Mouse (Mus musculus) CH12.LX (cell line): Measurements from ENCODE around the gene Gm14443. TPM values are rescaled to one million over a fixed set of nuclear protein-coding genes. Genes with fewer than 3 reads are reported as not detected.
"Not testable (repeated sequence)": the region's sequence is repeated elsewhere in the genome, so short reads cannot be mapped to it uniquely, and the experiment has no call there.

ENCODE experiments used
- DNase-seq: peaks from one replicate; pipeline ENCODE4 v3.0.0-alpha.2; 2013; ENCODE audit errors: extremely low read depth
- H3K27ac ChIP-seq: 2 replicates; pipeline ENCODE4 v1.5.1; 2012; ENCODE audit warnings: low read depth, mild to moderate bottlenecking, control low read depth, moderate library complexity; ENCODE audit not compliant: insufficient read depth
- H3K27me3 ChIP-seq: replicated peaks from 2 replicates; pipeline ENCODE3; 2012; ENCODE audit warnings: inconsistent platforms
- H3K36me3 ChIP-seq, 2 experiments: replicated peaks in 1 of 2; 2 replicates each; pipeline versions ENCODE3 to v1.6.1; 2012; ENCODE audit warnings: inconsistent platforms in 1 of 2, low read length in 1 of 2, mild to moderate bottlenecking in 1 of 2, mixed read lengths in 1 of 2, moderate library complexity in 1 of 2; ENCODE audit not compliant: control insufficient read depth in 1 of 2, insufficient read depth in 1 of 2
- H3K4me1 ChIP-seq, 2 experiments: 2 replicates each; pipeline ENCODE4 v1.6.1; 2012; ENCODE audit warnings: inconsistent platforms in 1 of 2, moderate library complexity in 1 of 2; ENCODE audit not compliant: insufficient read depth in 2 of 2, control insufficient read depth in 1 of 2
- H3K4me2 ChIP-seq: 2 replicates; pipeline ENCODE4 v1.6.1; 2012; ENCODE audit warnings: low read depth, mild to moderate bottlenecking, control low read depth; ENCODE audit not compliant: poor library complexity, insufficient read depth, severe bottlenecking
- H3K4me3 ChIP-seq, 3 experiments: fragments of 150-350 bp in 1 of 3; sonication (generic) in 1 of 3; replicated peaks in 1 of 3; 2 replicates each; pipeline versions ENCODE3 to v1.5.1; 2011 to 2012; ENCODE audit warnings: low read depth in 2 of 3, low read length in 2 of 3, mild to moderate bottlenecking in 2 of 3, moderate library complexity in 2 of 3, control low read depth in 1 of 3, improper control_type of control experiment in 1 of 3, inconsistent platforms in 1 of 3, mixed read lengths in 1 of 3; ENCODE audit not compliant: poor library complexity in 1 of 3
- H3K79me2 ChIP-seq: replicated peaks from 2 replicates; pipeline ENCODE4 v1.6.1; 2012; ENCODE audit warnings: mild to moderate bottlenecking, moderate library complexity; ENCODE audit not compliant: control insufficient read depth, poor library complexity, insufficient read depth, severe bottlenecking; ENCODE audit errors: extremely low read depth
- H3K9ac ChIP-seq: 2 replicates; pipeline ENCODE4 v1.6.1; 2012; ENCODE audit warnings: low read depth, mild to moderate bottlenecking, control low read depth, moderate library complexity; ENCODE audit not compliant: insufficient read depth
- H3K9me3 ChIP-seq: replicated peaks from 2 replicates; pipeline ENCODE3; 2012; ENCODE audit warnings: low read length, inconsistent platforms, mixed read lengths
- CHD1 ChIP-seq: IDR thresholded peaks from 2 replicates; pipeline ENCODE4 v1.6.1; 2012; ENCODE audit warnings: low read depth, low read length, improper control_type of control experiment, inconsistent platforms
- CHD2 ChIP-seq: IDR thresholded peaks from 2 replicates; pipeline ENCODE4 v1.6.1; 2011; ENCODE audit warnings: low read length, improper control_type of control experiment
- CTCF ChIP-seq, 2 experiments: IDR thresholded peaks in 1 of 2; conservative IDR thresholded peaks in 1 of 2; 2 replicates each; pipeline ENCODE4 v1.5.1; 2011 to 2012; ENCODE audit warnings: low read depth in 2 of 2, low read length in 2 of 2, improper control_type of control experiment in 1 of 2, inconsistent platforms in 1 of 2, mild to moderate bottlenecking in 1 of 2, moderate library complexity in 1 of 2
- ELF1 ChIP-seq: IDR thresholded peaks from 2 replicates; pipeline ENCODE4 v1.6.1; 2014; ENCODE audit warnings: low read depth, mild to moderate bottlenecking, inconsistent platforms, low read length, improper control_type of control experiment
- EP300 ChIP-seq: IDR thresholded peaks from 2 replicates; pipeline ENCODE4 v1.6.1; 2011; ENCODE audit warnings: low read length, improper control_type of control experiment
- ETS1 ChIP-seq: conservative IDR thresholded peaks from 2 replicates; pipeline ENCODE4 v1.6.1; 2012; ENCODE audit warnings: low read depth, mild to moderate bottlenecking, inconsistent platforms, low read length, improper control_type of control experiment, moderate library complexity
- JUND ChIP-seq: conservative IDR thresholded peaks from 2 replicates; pipeline ENCODE4 v1.6.1; 2011; ENCODE audit warnings: low read depth, low read length, improper control_type of control experiment
- MEF2A ChIP-seq: IDR thresholded peaks from 2 replicates; pipeline ENCODE4 v1.6.1; 2014; ENCODE audit warnings: low read depth, mild to moderate bottlenecking, inconsistent platforms, low read length, improper control_type of control experiment, borderline replicate concordance
- RAD21 ChIP-seq: IDR thresholded peaks from 2 replicates; pipeline ENCODE4 v1.6.1; 2011; ENCODE audit warnings: low read depth, mild to moderate bottlenecking, low read length, improper control_type of control experiment, moderate library complexity
- RCOR1 ChIP-seq: conservative IDR thresholded peaks from 2 replicates; pipeline ENCODE4 v1.6.1; 2012; ENCODE audit warnings: low read depth, mild to moderate bottlenecking, inconsistent platforms, low read length, improper control_type of control experiment
- UBTF ChIP-seq: IDR thresholded peaks from 2 replicates; pipeline ENCODE4 v1.6.1; 2012; ENCODE audit warnings: low read depth, mild to moderate bottlenecking, inconsistent platforms, low read length, improper control_type of control experiment, moderate library complexity
- USF2 ChIP-seq: conservative IDR thresholded peaks from 2 replicates; pipeline ENCODE4 v1.6.1; 2011; ENCODE audit warnings: low read depth, low read length, improper control_type of control experiment
- ZC3H11A ChIP-seq: IDR thresholded peaks from 2 replicates; pipeline ENCODE4 v1.6.1; 2012; ENCODE audit warnings: low read depth, mild to moderate bottlenecking, inconsistent platforms, low read length, improper control_type of control experiment
- ZMIZ1 ChIP-seq: IDR thresholded peaks from 2 replicates; pipeline ENCODE4 v1.6.1; 2012; ENCODE audit warnings: low read depth, mild to moderate bottlenecking, inconsistent platforms, low read length, improper control_type of control experiment
- dilution Hi-C: fragments of 300-500 bp; cut with MboI; formaldehyde crosslinking; loops from 2 replicates; pipeline ENCODE4 v1.14.3; 2020; ENCODE audit warnings: low sequenced_read_pairs; ENCODE audit not compliant: extremely low pct_unique_long_range_greater_than_20kb, extremely low pct_ligation_motif_present
- in situ Hi-C: fragments of 300-500 bp; cut with MboI; formaldehyde crosslinking; loops from 3 replicates; pipeline ENCODE4 v1.14.3; 2019; ENCODE audit warnings: low sequenced_read_pairs, low pct_ligation_motif_present, low pct_unique_long_range_greater_than_20kb, mixed read lengths
- polyA plus RNA-seq: library from polyadenylated mRNA; unstranded; fragments of >175 nt; gene quantifications from 2 replicates; pipeline ENCODE4 v1.2.1, GENCODE M21; 2012; ENCODE audit warnings: low read depth; ENCODE audit not compliant: insufficient read length
- total RNA-seq, 2 experiments: library from RNA; depleted of rRNA; stranded (reverse); fragments of 300-350 nt in 1 of 2; fragments of >200 nt in 1 of 2; gene quantifications; 2 replicates each; pipeline ENCODE4 v1.2.3; 2012 to 2014

Gene Gm14443
- total and polyA plus RNA-seq, 3 experiments = 1.9 to 3.1 (median 2.7) TPM

DNA sequence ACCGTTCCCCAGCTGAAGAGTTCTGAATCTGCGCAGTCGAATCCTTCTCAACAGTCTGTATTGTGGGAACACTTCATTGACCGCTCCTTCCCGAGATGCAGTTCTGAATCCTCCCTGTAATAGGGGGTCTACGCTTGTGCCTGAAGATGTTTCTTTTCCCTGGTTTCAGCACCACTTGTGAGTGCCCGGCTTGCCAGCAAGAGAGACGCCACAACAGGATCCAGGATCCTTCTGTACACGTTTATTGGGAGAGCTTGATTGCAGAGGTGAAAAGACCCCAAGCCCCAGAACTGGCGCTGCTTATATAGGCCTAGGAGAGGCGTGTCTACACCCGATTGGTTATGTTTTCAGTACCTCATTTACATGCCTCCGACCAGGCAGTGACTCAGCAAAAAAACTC is 19.0 kb downstream of the Gm14443 start:
- H3K27me3 ChIP-seq = no peaks in the 10 kb centered on the region
- TF ChIP-seq CHD2 = no peak
- no peak for TF ChIP-seq CHD1
- no peak for TF ChIP-seq ZC3H11A
- no peak for TF ChIP-seq UBTF
- TF ChIP-seq CTCF (conservative IDR thresholded peaks at IDR 0.05 in 1 of 2, IDR thresholded peaks at IDR 0.05 in 1 of 2; ENCODE audit: low read depth in 2 of 2, low read length in 2 of 2) = no peak
- no peak for TF ChIP-seq USF2
- no peak for TF ChIP-seq RAD21
- no peak for TF ChIP-seq EP300
- no peak for TF ChIP-seq ZMIZ1
- no peak for TF ChIP-seq JUND
- no peak for TF ChIP-seq ETS1
- TF ChIP-seq MEF2A = no peak
- TF ChIP-seq ELF1 = no peak
- TF ChIP-seq RCOR1 = no peak
- no peak overlapping the region for H3K27ac ChIP-seq
- no peak overlapping the region for H3K4me3 ChIP-seq
- DNase-seq = no peak
- in situ Hi-C loops = no loop called here
- peaks cover 0 to 2% of the 10 kb centered on the region in 2 experiments for H3K36me3 ChIP-seq
- no peak overlapping the region for H3K4me2 ChIP-seq
- no peaks in the 10 kb centered on the region for H3K4me1 ChIP-seq
- peaks cover 3% of the 10 kb centered on the region for H3K9me3 ChIP-seq
- dilution Hi-C loops = no loop called here
- no peaks in the 10 kb centered on the region for H3K79me2 ChIP-seq
- no peak overlapping the region for H3K9ac ChIP-seq

GRCm38 (mm10) chr2:175141993-175142295 is 33.7 kb downstream of the Gm14443 start, which contains the start of gene Gm14399:
Gm14399 (minus strand) TSS chr2:175142012.
- dilution Hi-C loops, H3K9me3 ChIP-seq, H3K27me3 ChIP-seq, H3K36me3 ChIP-seq, H3K27ac ChIP-seq, H3K4me1 ChIP-seq, in situ Hi-C loops, H3K79me2 ChIP-seq, DNase-seq: not testable (repeated sequence)
- Histone ChIP-seq H3K4me3 (peak within 1 kb of the TSS; percentile 47 to 75 (median 64)), H3K4me2 (peak within 1 kb of the TSS; percentile 44; the same call in 1 of the 2 replicates), H3K9ac (peak within 1 kb of the TSS; percentile 58)

- dilution Hi-C loops, H3K27me3 ChIP-seq, H3K4me1 ChIP-seq, H3K36me3 ChIP-seq, in situ Hi-C loops, H3K27ac ChIP-seq, H3K9me3 ChIP-seq, H3K79me2 ChIP-seq: not testable (repeated sequence)
- Histone ChIP-seq H3K4me3 (peak overlapping the region; percentile 47 to 75 (median 64)), H3K4me2 (peak overlapping the region; percentile 44; the same call in 1 of the 2 replicates), H3K9ac (peak overlapping the region; percentile 58)
- DNase-seq = peak; percentile 0
These were observed 34.3 kb downstream of the Gm14443 start for GRCm38 (mm10) chr2:175141118-175141992.

GRCm38 (mm10) chr2:175140624-175141023 is 35.0 kb downstream of the Gm14443 start:
- dilution Hi-C loops, H3K27ac ChIP-seq, in situ Hi-C loops, H3K36me3 ChIP-seq, DNase-seq, H3K4me1 ChIP-seq, H3K4me3 ChIP-seq, H3K9me3 ChIP-seq, H3K9ac ChIP-seq, H3K4me2 ChIP-seq, H3K27me3 ChIP-seq, H3K79me2 ChIP-seq: not testable (repeated sequence)
